Comparison of ENCODE assay signal across 10 mouse cellular contexts in genomic region chr17:45585725-45586448, GRCm38 (mm10). TPM values are rescaled to one million over a fixed set of nuclear protein-coding genes. Genes with fewer than 3 reads are reported as not detected.
DNase-seq lines count a peak whose midpoint lies in the region; ATAC-seq lines count a peak whose summit lies in the region.
"Had no signal": no experiment of that assay in that cellular context is flagged by ENCODE, and none has a peak within 500 bp of the region (broad histone marks: within the 10 kb centered on the region; RNA-seq: fewer than 3 reads in every experiment).

No protein-coding gene starts in this region.

- no peak overlapping the region for H3K4me3 ChIP-seq in liver, embryonic 12.5 days

- no peaks in the 10 kb centered on the region for H3K9me3 ChIP-seq in liver, embryonic 12.5 days (replicated peaks)

- H3K27me3 ChIP-seq in liver, embryonic 12.5 days (replicated peaks) = no peaks in the 10 kb centered on the region

- peaks cover 72% of the 10 kb centered on the region for H3K36me3 ChIP-seq in liver, embryonic 12.5 days

- H3K4me1 ChIP-seq in liver, embryonic 12.5 days = peaks cover 73% of the 10 kb centered on the region

- peak overlapping the region; percentile 92 for H3K27ac ChIP-seq in liver, embryonic 12.5 days

- 0 out of 2 replicates have a peak overlapping the region, but pooled peaks have one; percentile 10 for H3K9ac ChIP-seq in liver, embryonic 12.5 days

- peak; percentile 8; the same call in 1 of the 2 replicates for ATAC-seq in frontal cortex, adult (ENCODE audit: low TSS enrichment)
- no peak for ATAC-seq in liver, embryonic 12.5 days
- no peak for ATAC-seq in granulocyte monocyte progenitor cell, adult 5-6 weeks (replicated peaks; ENCODE audit: poor library complexity, severe bottlenecking)

- peak overlapping the region; percentile 10; the same call in 1 of the 2 replicates for H3K4me2 ChIP-seq in liver, embryonic 12.5 days

- no peak for DNase-seq in frontal cortex, adult 2 months (ENCODE audit: extremely low spot score in 1 of 2, low spot score in 1 of 2)
- DNase-seq in thymus, postnatal 4 days = peak; percentile 13
- no peak for DNase-seq in thymus, postnatal 25 days
- no peak for DNase-seq in frontal cortex, postnatal 14 days (ENCODE audit: low spot score in 2 of 2)
- no peak for DNase-seq in kidney, postnatal 14 days

- WGBS in liver, embryonic 12.5 days (ENCODE audit: insufficient replicate concordance) = 72% methylated on average over 23 of the region's 23 CpGs

RNA-seq across cellular contexts. Expression of gene Hsp90ab1, which starts 12.8 kb away (rescaled TPM):
- 952 and 985 TPM in 2 replicates for polyA plus RNA-seq in frontal cortex, adult 2 months (2012; rRNA removed)
- 1,007 and 1,098 TPM in 2 replicates for polyA plus RNA-seq in liver, embryonic 12.5 days (2016; fragmentation: Nextera tagmentation; extraction: Ambion mirVana)
- 1,977 and 2,073 TPM in 2 replicates for total RNA-seq in granulocyte monocyte progenitor cell, adult 5-6 weeks (2014; fragmentation: Nextera tagmentation)
- 2,383 and 2,522 TPM in 2 replicates for total RNA-seq in granulocyte monocyte progenitor cell, adult 5-6 weeks (2017)

RNA-seq across cellular contexts. Expression of gene Slc29a1, which starts 13.5 kb away (rescaled TPM):
- 35.4 and 38.9 TPM in 2 replicates for polyA plus RNA-seq in frontal cortex, adult 2 months (2012; rRNA removed)
- polyA plus RNA-seq in liver, embryonic 12.5 days (2016; fragmentation: Nextera tagmentation; extraction: Ambion mirVana) = 260 and 267 TPM in 2 replicates
- total RNA-seq in granulocyte monocyte progenitor cell, adult 5-6 weeks (2014; fragmentation: Nextera tagmentation) = 60.7 and 107 TPM in 2 replicates
- 53.2 and 74.0 TPM in 2 replicates for total RNA-seq in granulocyte monocyte progenitor cell, adult 5-6 weeks (2017)

RNA-seq across cellular contexts. Expression of gene Mymx, which starts 16.0 kb away (rescaled TPM):
- polyA plus RNA-seq in frontal cortex, adult 2 months (2012; rRNA removed) = not detected in 2 replicates
- 0.33 TPM in 1 of 2 replicates, not detected in the other for polyA plus RNA-seq in liver, embryonic 12.5 days (2016; fragmentation: Nextera tagmentation; extraction: Ambion mirVana)
- total RNA-seq in granulocyte monocyte progenitor cell, adult 5-6 weeks (2014; fragmentation: Nextera tagmentation) = not detected in 2 replicates
- total RNA-seq in granulocyte monocyte progenitor cell, adult 5-6 weeks (2017) = not detected in 2 replicates
- total RNA-seq: MEL; monocyte, adult 5-6 weeks had no signal

RNA-seq across cellular contexts. Expression of gene Slc35b2, which starts 22.2 kb away (rescaled TPM):
- polyA plus RNA-seq in frontal cortex, adult 2 months (2012; rRNA removed) = 57.3 and 59.5 TPM in 2 replicates
- 69.1 and 72.5 TPM in 2 replicates for polyA plus RNA-seq in liver, embryonic 12.5 days (2016; fragmentation: Nextera tagmentation; extraction: Ambion mirVana)
- total RNA-seq in granulocyte monocyte progenitor cell, adult 5-6 weeks (2014; fragmentation: Nextera tagmentation) = 88.5 and 124 TPM in 2 replicates
- 39.3 and 77.1 TPM in 2 replicates for total RNA-seq in granulocyte monocyte progenitor cell, adult 5-6 weeks (2017)

RNA-seq across cellular contexts. Expression of gene Nfkbie, which starts 30.4 kb away (rescaled TPM):
- 1.8 and 2.0 TPM in 2 replicates for polyA plus RNA-seq in frontal cortex, adult 2 months (2012; rRNA removed)
- 2.0 TPM in 2 replicates for polyA plus RNA-seq in liver, embryonic 12.5 days (2016; fragmentation: Nextera tagmentation; extraction: Ambion mirVana)
- total RNA-seq in granulocyte monocyte progenitor cell, adult 5-6 weeks (2014; fragmentation: Nextera tagmentation) = 4.6 and 7.8 TPM in 2 replicates
- 4.9 and 6.0 TPM in 2 replicates for total RNA-seq in granulocyte monocyte progenitor cell, adult 5-6 weeks (2017)
